ENCODE assay signal across 8 mouse cellular contexts in genomic region chr13:23519416-23519815, GRCm38 (mm10). TPM values are rescaled to one million over a fixed set of nuclear protein-coding genes. Genes with fewer than 3 reads are reported as not detected.
DNase-seq lines count a peak whose midpoint lies in the region; ATAC-seq and TF ChIP-seq lines count a peak whose summit lies in the region.

No protein-coding gene starts in this region.

- peak overlapping the region; percentile 61 for H3K4me2 ChIP-seq in neural tube, embryonic 14.5 days (ENCODE audit: low read depth, low read length)

- peaks cover 40% of the 10 kb centered on the region for H3K4me1 ChIP-seq in G1E (ENCODE audit: insufficient read depth, low read depth, low read length)
- peaks cover 4% of the 10 kb centered on the region; the same call in 1 of the 2 replicates for H3K4me1 ChIP-seq in neural tube, embryonic 14.5 days (ENCODE audit: control insufficient read depth, insufficient read depth, low read length)

- DNase-seq in G1E (ENCODE audit: low spot score), result no peak
- DNase-seq in cerebellum, adult 8-10 months, result peak; percentile 81
- DNase-seq in forelimb bud, embryonic 11.5 days (ENCODE audit: low read depth, low spot score), result peak; percentile 84
- peak; percentile 86 for DNase-seq in heart, postnatal 4 days
- peak; percentile 83 to 86 for DNase-seq in layer of hippocampus, adult 2 months (ENCODE audit: low spot score in 2 of 2)
- DNase-seq in lung, adult 18-20 months, result peak; percentile 78 to 82
- DNase-seq in thymus, postnatal 10 days (ENCODE audit: low spot score in 2 of 2), result peak; percentile 60 to 72

- WGBS in neural tube, embryonic 14.5 days, result under 1% methylated on average over 10 of the region's 10 CpGs

- 0 out of 2 replicates have a peak, but pooled peaks have one; percentile 22 for ATAC-seq in G1E (ENCODE audit: extremely low read depth, insufficient number of reproducible peaks, low FRiP score, poor library complexity, severe bottlenecking)
- ATAC-seq in neural tube, embryonic 14.5 days (ENCODE audit: low read depth), result peak; percentile 47; the same call in 1 of the 2 replicates

- no peaks in the 10 kb centered on the region for H3K27me3 ChIP-seq in G1E (ENCODE audit: insufficient read depth, low read length)
- no peaks in the 10 kb centered on the region for H3K27me3 ChIP-seq in neural tube, embryonic 14.5 days (ENCODE audit: control insufficient read depth, insufficient read depth, low read length)

- H3K27ac ChIP-seq in layer of hippocampus, adult 2 months, result peak overlapping the region; percentile 28; the same call in 1 of the 2 replicates
- H3K27ac ChIP-seq in neural tube, embryonic 14.5 days (ENCODE audit: low read depth, low read length), result no peak overlapping the region

- H3K4me3 ChIP-seq in G1E (ENCODE audit: low read depth, low read length), result peak overlapping the region; percentile 45; the same call in 1 of the 2 replicates
- H3K4me3 ChIP-seq in layer of hippocampus, adult 2 months, result peak overlapping the region; percentile 58
- peak overlapping the region; percentile 39 for H3K4me3 ChIP-seq in neural tube, embryonic 14.5 days (ENCODE audit: low read depth, low read length)

- H3K9me3 ChIP-seq in G1E (replicated peaks), result no peaks in the 10 kb centered on the region
- H3K9me3 ChIP-seq in neural tube, embryonic 14.5 days (ENCODE audit: control insufficient read depth, low read length), result no peaks in the 10 kb centered on the region

- no peak for TF ChIP-seq CTCF in G1E (IDR thresholded peaks at IDR 0.05; ENCODE audit: low read depth, low read length)
- TF ChIP-seq CTCF in layer of hippocampus, adult 2 months (conservative IDR thresholded peaks at IDR 0.05), result no peak

- no peak overlapping the region for H3K9ac ChIP-seq in neural tube, embryonic 14.5 days (replicated peaks; ENCODE audit: low read depth, low read length)

- no peaks in the 10 kb centered on the region for H3K36me3 ChIP-seq in G1E (replicated peaks)
- no peaks in the 10 kb centered on the region for H3K36me3 ChIP-seq in neural tube, embryonic 14.5 days (ENCODE audit: control insufficient read depth, insufficient read depth, low read length)

RNA-seq across cellular contexts. Expression of gene Hist1h4h, which starts 11.4 kb away (rescaled TPM):
- total RNA-seq in G1E (2014; fragmentation: Nextera tagmentation) (309 and 344 TPM in 2 replicates), G1E (2017) (843 and 1,115 TPM in 2 replicates)
- polyA plus RNA-seq in G1E (2012), result 11.0 and 66.6 TPM in 2 replicates
- 1,000 to 10,000 TPM; 1,227 to 1,327 TPM for total RNA-seq in heart, postnatal 4 days (2021)
- 100 to 1,000 TPM; 333 to 344 TPM for total RNA-seq in layer of hippocampus, adult 2 months (2021)
- polyA plus RNA-seq in neural tube, embryonic 14.5 days (2014; fragmentation: Nextera tagmentation; extraction: Ambion mirVana), result 1.7 and 2.1 TPM in 2 replicates

RNA-seq across cellular contexts. Expression of gene Hist1h2af, which starts 14.3 kb away (rescaled TPM):
- 510 and 530 TPM in 2 replicates for total RNA-seq in G1E (2014; fragmentation: Nextera tagmentation)
- total RNA-seq in G1E (2017), result 1,417 and 2,284 TPM in 2 replicates
- 1,681 and 3,392 TPM in 2 replicates for polyA plus RNA-seq in G1E (2012)
- total RNA-seq in heart, postnatal 4 days (2021), result 100 to 1,000 TPM; 480 to 499 TPM
- total RNA-seq in layer of hippocampus, adult 2 months (2021), result 10 to 100 TPM in 1 of 2 experiments, 1 to 10 TPM in 1; 6.9 to 12.2 TPM
- polyA plus RNA-seq in neural tube, embryonic 14.5 days (2014; fragmentation: Nextera tagmentation; extraction: Ambion mirVana), result not detected in 2 replicates

RNA-seq across cellular contexts. Expression of gene Hist1h3g, which starts 15.8 kb away (rescaled TPM):
- total RNA-seq in G1E (2014; fragmentation: Nextera tagmentation) (647 and 719 TPM in 2 replicates), G1E (2017) (217 and 302 TPM in 2 replicates)
- polyA plus RNA-seq in G1E (2012), result 12.1 and 32.9 TPM in 2 replicates
- 100 to 1,000 TPM; 165 to 172 TPM for total RNA-seq in heart, postnatal 4 days (2021)
- 1 to 10 TPM; 3.6 to 5.5 TPM for total RNA-seq in layer of hippocampus, adult 2 months (2021)
- 0.72 TPM in 1 of 2 replicates, not detected in the other for polyA plus RNA-seq in neural tube, embryonic 14.5 days (2014; fragmentation: Nextera tagmentation; extraction: Ambion mirVana)

RNA-seq across cellular contexts. Expression of gene Hist1h2bh, which starts 23.8 kb away (rescaled TPM):
- total RNA-seq in G1E (2014; fragmentation: Nextera tagmentation), result 32.7 and 41.6 TPM in 2 replicates
- 77.6 and 126 TPM in 2 replicates for total RNA-seq in G1E (2017)
- 0.91 and 4.9 TPM in 2 replicates for polyA plus RNA-seq in G1E (2012)
- 10 to 100 TPM; 23.5 to 23.8 TPM for total RNA-seq in heart, postnatal 4 days (2021)
- 1 to 10 TPM in 1 of 2 experiments, under 1 TPM in 1; 0.39 to 1.2 TPM for total RNA-seq in layer of hippocampus, adult 2 months (2021)
- polyA plus RNA-seq in neural tube, embryonic 14.5 days (2014; fragmentation: Nextera tagmentation; extraction: Ambion mirVana), result 0.33 TPM in 1 of 2 replicates, not detected in the other

RNA-seq across cellular contexts. Expression of gene Hist1h3f, which starts 24.4 kb away (rescaled TPM):
- total RNA-seq in G1E (2014; fragmentation: Nextera tagmentation), result 125 and 143 TPM in 2 replicates
- 96.8 and 187 TPM in 2 replicates for total RNA-seq in G1E (2017)
- polyA plus RNA-seq in G1E (2012), result 1.8 and 12.3 TPM in 2 replicates
- 100 to 1,000 TPM; 121 to 128 TPM for total RNA-seq in heart, postnatal 4 days (2021)
- total RNA-seq in layer of hippocampus, adult 2 months (2021), result 10 to 100 TPM; 17.7 to 18.3 TPM
- polyA plus RNA-seq in neural tube, embryonic 14.5 days (2014; fragmentation: Nextera tagmentation; extraction: Ambion mirVana), result 0.52 TPM in 1 of 2 replicates, not detected in the other

Comparison
In these comparisons a context has a peak if more than half of its experiments do, and no peak if none do; other contexts are left out.
1. RNA of gene Hist1h2af, which starts 14.3 kb away (total RNA-seq): 510 to 2,284 TPM in G1E and 480 to 499 TPM in heart, postnatal 4 days; 6.9 to 12.2 TPM in layer of hippocampus, adult 2 months; every median in the first group is over 10 times any median in the second.
2. RNA of gene Hist1h3g, which starts 15.8 kb away (total RNA-seq): 217 to 719 TPM in G1E and 165 to 172 TPM in heart, postnatal 4 days; 3.6 to 5.5 TPM in layer of hippocampus, adult 2 months; every median in the first group is over 10 times any median in the second.
3. Peak in every context shown above with its lines, with median percentiles within 50 percentile points of each other: H3K4me3 ChIP-seq.